Mouse (Mus musculus) liver, adult 2 months (tissue): ENCODE results near the gene Col4a1.

Experiments used
- CTCF ChIP-seq: fragments of 200-500 bp; IDR thresholded peaks from 2 replicates; pipeline ENCODE4 v1.5.1; 2011; ENCODE audit warnings: low read depth, low read length, control low read depth
- POLR2A ChIP-seq: fragments of 200-500 bp; IDR thresholded peaks from 2 replicates; pipeline ENCODE4 v1.6.1; 2011; ENCODE audit warnings: low read length, control low read depth; ENCODE audit not compliant: insufficient read depth; ENCODE audit errors: extremely low read depth

- TF ChIP-seq POLR2A (no peak), CTCF (no peak)
Measured at GRCm38 (mm10) chr8:11149201-11149810, 163.3 kb downstream of the Col4a1 start.
